14 mouse cellular contexts compared by ENCODE assay signal in genomic region chr9:62784233-62784632, GRCm38 (mm10). TPM values are rescaled to one million over a fixed set of nuclear protein-coding genes. Genes with fewer than 3 reads are reported as not detected.
DNase-seq lines count a peak whose midpoint lies in the region; ATAC-seq and TF ChIP-seq lines count a peak whose summit lies in the region.
"Had no signal": no experiment of that assay in that cellular context is flagged by ENCODE, and none has a peak within 500 bp of the region (broad histone marks: within the 10 kb centered on the region; RNA-seq: fewer than 3 reads in every experiment).

No protein-coding gene starts in this region.

- no peak overlapping the region for H3K4me2 ChIP-seq in forebrain, embryonic 13.5 days
- H3K4me2 ChIP-seq in midbrain, embryonic 16.5 days (ENCODE audit: low read length), result no peak overlapping the region

- H3K9ac ChIP-seq in forebrain, embryonic 13.5 days, result no peak overlapping the region
- H3K9ac ChIP-seq in liver, adult 2 months (ENCODE audit: low read depth, low read length), result no peak overlapping the region
- H3K9ac ChIP-seq in midbrain, embryonic 16.5 days (ENCODE audit: low read depth, low read length), result no peak overlapping the region
- H3K9ac ChIP-seq: neural tube, embryonic 12.5 days had no signal

- no peaks in the 10 kb centered on the region for H3K36me3 ChIP-seq in forebrain, embryonic 10.5 days (replicated peaks)
- H3K36me3 ChIP-seq in forebrain, embryonic 13.5 days (ENCODE audit: poor library complexity, severe bottlenecking), result no peaks in the 10 kb centered on the region
- H3K36me3 ChIP-seq in liver, adult 2 months (ENCODE audit: control insufficient read depth, insufficient read depth, low read length), result no peaks in the 10 kb centered on the region
- H3K36me3 ChIP-seq in midbrain, embryonic 16.5 days (ENCODE audit: control insufficient read depth, insufficient read depth, low read length), result no peaks in the 10 kb centered on the region
- H3K36me3 ChIP-seq: heart, embryonic 10.5 days; limb, embryonic 10.5 days; neural tube, embryonic 12.5 days had no signal

- H3K4me1 ChIP-seq in forebrain, embryonic 10.5 days, result peaks cover 27% of the 10 kb centered on the region
- H3K4me1 ChIP-seq in forebrain, embryonic 13.5 days, result peaks cover 25% of the 10 kb centered on the region
- no peaks in the 10 kb centered on the region for H3K4me1 ChIP-seq in liver, adult 2 months (ENCODE audit: control insufficient read depth, insufficient read depth, low read length)
- peaks cover 18% of the 10 kb centered on the region for H3K4me1 ChIP-seq in midbrain, embryonic 16.5 days (ENCODE audit: control insufficient read depth, insufficient read depth, low read length)

- H3K27ac ChIP-seq in forebrain, embryonic 10.5 days, result peak overlapping the region; percentile 61; the same call in 1 of the 2 replicates
- no peak overlapping the region; the same call in 1 of the 2 replicates for H3K27ac ChIP-seq in forebrain, embryonic 13.5 days
- H3K27ac ChIP-seq in liver, adult 2 months (replicated peaks; ENCODE audit: insufficient read depth, low read depth, low read length), result no peak overlapping the region
- H3K27ac ChIP-seq in midbrain, embryonic 16.5 days (ENCODE audit: low read length), result peak overlapping the region; percentile 54
- H3K27ac ChIP-seq: heart, embryonic 10.5 days; limb, embryonic 10.5 days; neural tube, embryonic 12.5 days had no signal

- no peaks in the 10 kb centered on the region for H3K79me2 ChIP-seq in liver, adult 2 months (ENCODE audit: control insufficient read depth, insufficient read depth, low read length)

- H3K9me3 ChIP-seq in forebrain, embryonic 10.5 days, result no peaks in the 10 kb centered on the region
- no peaks in the 10 kb centered on the region for H3K9me3 ChIP-seq in forebrain, embryonic 13.5 days (replicated peaks)
- H3K9me3 ChIP-seq in midbrain, embryonic 16.5 days (replicated peaks; ENCODE audit: control insufficient read depth, low read length, poor library complexity, severe bottlenecking), result no peaks in the 10 kb centered on the region
- H3K9me3 ChIP-seq: heart, embryonic 10.5 days; limb, embryonic 10.5 days; neural tube, embryonic 12.5 days had no signal

- 85% methylated on average over 2 of the region's 2 CpGs for whole genome bisulfite sequencing in forebrain, embryonic 10.5 days
- WGBS in forebrain, embryonic 13.5 days, result 89% methylated on average over 2 of the region's 2 CpGs
- WGBS in liver, adult 2 months, result 96% methylated on average over 2 of the region's 2 CpGs
- 97% methylated on average over 2 of the region's 2 CpGs for WGBS in midbrain, embryonic 16.5 days

- H3K4me3 ChIP-seq in forebrain, embryonic 10.5 days, result no peak overlapping the region
- no peak overlapping the region for H3K4me3 ChIP-seq in forebrain, embryonic 13.5 days
- H3K4me3 ChIP-seq in liver, adult 2 months (ENCODE audit: insufficient read depth, low read depth, low read length), result no peak overlapping the region
- H3K4me3 ChIP-seq in midbrain, embryonic 16.5 days (ENCODE audit: low read depth, low read length), result no peak overlapping the region
- H3K4me3 ChIP-seq: heart, embryonic 10.5 days; limb, embryonic 10.5 days; neural tube, embryonic 12.5 days had no signal

- H3K27me3 ChIP-seq in forebrain, embryonic 10.5 days (ENCODE audit: poor library complexity, severe bottlenecking), result no peaks in the 10 kb centered on the region
- no peaks in the 10 kb centered on the region for H3K27me3 ChIP-seq in forebrain, embryonic 13.5 days
- no peaks in the 10 kb centered on the region for H3K27me3 ChIP-seq in liver, adult 2 months (ENCODE audit: control insufficient read depth, insufficient read depth, low read length)
- H3K27me3 ChIP-seq in midbrain, embryonic 16.5 days (ENCODE audit: control insufficient read depth, insufficient read depth, low read depth, low read length), result no peaks in the 10 kb centered on the region
- H3K27me3 ChIP-seq: neural tube, embryonic 12.5 days had no signal

- peak; percentile 13; the same call in 1 of the 2 replicates for TF ChIP-seq CTCF in liver, adult 2 months (IDR thresholded peaks at IDR 0.05; ENCODE audit: low read depth, low read length)

- ATAC-seq in forebrain, embryonic 13.5 days, result no peak
- no peak for ATAC-seq in midbrain, embryonic 16.5 days
- ATAC-seq in erythroid progenitor cell, adult 5-6 weeks (replicated peaks; ENCODE audit: low FRiP score, poor library complexity, severe bottlenecking), result no peak

- no peak for DNase-seq in forebrain, embryonic 10.5 days (ENCODE audit: extremely low spot score, low spot score)
- DNase-seq in liver, adult 2 months (ENCODE audit: extremely low read depth, low read depth, low spot score), result no peak
- DNase-seq in liver (no peak), ZHBTc4 (ENCODE audit: low read depth, low spot score) (peak; percentile 70)
- DNase-seq in adrenal gland, postnatal 25 days, result no peak
- DNase-seq: cerebellum, adult 9-11 months; lung, postnatal 4 days; thymus, adult 18-20 months had no signal

- TF ChIP-seq POLR2A in liver, adult 2 months (IDR thresholded peaks at IDR 0.05; ENCODE audit: extremely low read depth, insufficient read depth, low read length), result no peak

RNA-seq across cellular contexts. Expression of gene Fem1b, which starts 27.5 kb away (rescaled TPM):
- 33.8 and 35.2 TPM in 2 replicates for polyA plus RNA-seq in forebrain, embryonic 10.5 days (2016; fragmentation: Nextera tagmentation; extraction: Ambion mirVana)
- polyA plus RNA-seq in forebrain, embryonic 13.5 days (2015; fragmentation: Nextera tagmentation; extraction: Ambion mirVana), result 36.6 and 40.8 TPM in 2 replicates
- 12.4 and 12.7 TPM in 2 replicates for total RNA-seq in liver, adult 2 months (2014; rRNA removed)
- 3.2 and 3.3 TPM in 2 replicates for polyA plus RNA-seq in liver, adult 2 months (2012; rRNA removed)
- 64.5 and 69.3 TPM in 2 replicates for polyA plus RNA-seq in midbrain, embryonic 16.5 days (2015; fragmentation: Nextera tagmentation; extraction: Ambion mirVana)
- total RNA-seq in erythroid progenitor cell, adult 5-6 weeks (2015; ENCODE audit: low replicate concordance), result 9.7 and 24.7 TPM in 2 replicates
- total RNA-seq in erythroid progenitor cell, adult 5-6 weeks (2017; ENCODE audit: low replicate concordance), result 24.1 and 25.0 TPM in 2 replicates
- total RNA-seq in adrenal gland, postnatal 25 days (2021), result 37.8 and 41.2 TPM in 2 replicates

RNA-seq across cellular contexts. Expression of gene Cln6, which starts 54.4 kb away (rescaled TPM):
- 14.9 and 16.5 TPM in 2 replicates for polyA plus RNA-seq in forebrain, embryonic 10.5 days (2016; fragmentation: Nextera tagmentation; extraction: Ambion mirVana)
- 6.9 and 8.0 TPM in 2 replicates for polyA plus RNA-seq in forebrain, embryonic 13.5 days (2015; fragmentation: Nextera tagmentation; extraction: Ambion mirVana)
- 1.2 and 2.3 TPM in 2 replicates for total RNA-seq in liver, adult 2 months (2014; rRNA removed)
- polyA plus RNA-seq in liver, adult 2 months (2012; rRNA removed), result 4.6 and 9.1 TPM in 2 replicates
- polyA plus RNA-seq in midbrain, embryonic 16.5 days (2015; fragmentation: Nextera tagmentation; extraction: Ambion mirVana), result 4.1 and 5.1 TPM in 2 replicates
- 18.9 and 29.6 TPM in 2 replicates for total RNA-seq in erythroid progenitor cell, adult 5-6 weeks (2015; ENCODE audit: low replicate concordance)
- 5.3 and 7.2 TPM in 2 replicates for total RNA-seq in erythroid progenitor cell, adult 5-6 weeks (2017; ENCODE audit: low replicate concordance)
- 19.3 and 22.9 TPM in 2 replicates for total RNA-seq in adrenal gland, postnatal 25 days (2021)

Comparison
In these comparisons a context has a peak if more than half of its experiments do, and no peak if none do; other contexts are left out.
1. H3K27ac ChIP-seq: peak in forebrain, embryonic 10.5 days (single experiment) and midbrain, embryonic 16.5 days (single experiment); none in forebrain, embryonic 13.5 days (single experiment) and liver, adult 2 months (single experiment).